ENCODE assay signal across 25 mouse cellular contexts in genomic region chr12:112932647-112933046, GRCm38 (mm10). TPM values are rescaled to one million over a fixed set of nuclear protein-coding genes. Genes with fewer than 3 reads are reported as not detected.
DNase-seq lines count a peak whose midpoint lies in the region; ATAC-seq and TF ChIP-seq lines count a peak whose summit lies in the region.
"Had no signal": no experiment of that assay in that cellular context is flagged by ENCODE, and none has a peak within 500 bp of the region (broad histone marks: within the 10 kb centered on the region; RNA-seq: fewer than 3 reads in every experiment).

No protein-coding gene starts in this region.

- TF ChIP-seq CTCF in gastrocnemius, adult 2 months (IDR thresholded peaks at IDR 0.05), result no peak
- no peak for TF ChIP-seq CTCF in stomach, postnatal 0 days (IDR thresholded peaks at IDR 0.05; ENCODE audit: low read depth)

- intact Hi-C loops in gastrocnemius, adult 2 months (cut with DNase I), result no loop called here

- H3K9me3 ChIP-seq in hindbrain, embryonic 10.5 days, result no peaks in the 10 kb centered on the region
- H3K9me3 ChIP-seq in hindbrain, embryonic 11.5 days (ENCODE audit: control insufficient read depth, low read length), result no peaks in the 10 kb centered on the region
- no peaks in the 10 kb centered on the region for H3K9me3 ChIP-seq in stomach, embryonic 16.5 days (replicated peaks; ENCODE audit: control insufficient read depth, low read length)
- H3K9me3 ChIP-seq in stomach, postnatal 0 days (ENCODE audit: control insufficient read depth, low read length), result no peaks in the 10 kb centered on the region
- H3K9me3 ChIP-seq: forebrain, embryonic 13.5 days; hindbrain, embryonic 13.5 days; limb, embryonic 13.5 days; liver, embryonic 12.5 days; neural tube, embryonic 13.5 days had no signal

- 44% methylated on average over 7 of the region's 7 CpGs for WGBS in hindbrain, embryonic 10.5 days
- 64% methylated on average over 7 of the region's 7 CpGs for WGBS in hindbrain, embryonic 11.5 days
- 36% methylated on average over 7 of the region's 7 CpGs for WGBS in stomach, embryonic 16.5 days
- 31% methylated on average over 7 of the region's 7 CpGs for WGBS in stomach, postnatal 0 days

- no peak for ATAC-seq in hindbrain, embryonic 11.5 days (ENCODE audit: low FRiP score)
- no peak for ATAC-seq in stomach, embryonic 16.5 days (ENCODE audit: insufficient read depth, low FRiP score)
- no peak for ATAC-seq in stomach, postnatal 0 days (ENCODE audit: low FRiP score, low TSS enrichment)
- ATAC-seq: forebrain, embryonic 13.5 days; liver, embryonic 12.5 days; Patski had no signal

- no peak overlapping the region for H3K9ac ChIP-seq in hindbrain, embryonic 11.5 days (ENCODE audit: low read depth, low read length)
- peak overlapping the region; percentile 38; the same call in 1 of the 2 replicates for H3K9ac ChIP-seq in stomach, embryonic 16.5 days (ENCODE audit: low read length)
- H3K9ac ChIP-seq in stomach, postnatal 0 days (ENCODE audit: low read length), result no peak overlapping the region
- H3K9ac ChIP-seq: forebrain, embryonic 13.5 days; hindbrain, embryonic 13.5 days; limb, embryonic 13.5 days; liver, embryonic 12.5 days; neural tube, embryonic 13.5 days had no signal

- peak overlapping the region; percentile 81 for H3K27ac ChIP-seq in gastrocnemius, adult 2 months
- 0 out of 2 replicates have a peak overlapping the region, but pooled peaks have one; percentile 35 for H3K27ac ChIP-seq in hindbrain, embryonic 10.5 days
- H3K27ac ChIP-seq in hindbrain, embryonic 11.5 days (ENCODE audit: low read depth, low read length), result no peak overlapping the region
- H3K27ac ChIP-seq in stomach, embryonic 16.5 days (ENCODE audit: low read length), result no peak overlapping the region
- no peak overlapping the region for H3K27ac ChIP-seq in stomach, postnatal 0 days (replicated peaks)
- H3K27ac ChIP-seq: forebrain, embryonic 13.5 days; hindbrain, embryonic 13.5 days; limb, embryonic 13.5 days; liver, embryonic 12.5 days; neural tube, embryonic 13.5 days had no signal

- H3K4me3 ChIP-seq in gastrocnemius, adult 2 months, result 0 out of 2 replicates have a peak overlapping the region, but pooled peaks have one; percentile 23
- H3K4me3 ChIP-seq in hindbrain, embryonic 10.5 days, result no peak overlapping the region
- H3K4me3 ChIP-seq in hindbrain, embryonic 11.5 days (ENCODE audit: low read depth, low read length), result no peak overlapping the region
- H3K4me3 ChIP-seq in stomach, embryonic 16.5 days (replicated peaks; ENCODE audit: low read length), result no peak overlapping the region
- H3K4me3 ChIP-seq in stomach, postnatal 0 days (ENCODE audit: low read depth, low read length), result no peak overlapping the region
- H3K4me3 ChIP-seq: erythroblast, embryonic 14.5 days; forebrain, embryonic 13.5 days; hindbrain, embryonic 13.5 days; limb, embryonic 13.5 days; liver, embryonic 12.5 days; neural tube, embryonic 13.5 days had no signal

- H3K27me3 ChIP-seq in hindbrain, embryonic 10.5 days (ENCODE audit: insufficient read depth, poor library complexity, severe bottlenecking), result peaks cover 52% of the 10 kb centered on the region
- peaks cover 25% of the 10 kb centered on the region for H3K27me3 ChIP-seq in hindbrain, embryonic 11.5 days (ENCODE audit: control insufficient read depth, insufficient read depth, low read length)
- H3K27me3 ChIP-seq in stomach, embryonic 16.5 days (ENCODE audit: control insufficient read depth, insufficient read depth, low read length), result peaks cover 36% of the 10 kb centered on the region
- no peaks in the 10 kb centered on the region for H3K27me3 ChIP-seq in stomach, postnatal 0 days (ENCODE audit: control insufficient read depth, insufficient read depth, low read length)
- H3K27me3 ChIP-seq: Patski had no signal

- H3K4me2 ChIP-seq in hindbrain, embryonic 11.5 days (replicated peaks; ENCODE audit: low read depth, low read length), result no peak overlapping the region
- no peak overlapping the region for H3K4me2 ChIP-seq in stomach, embryonic 16.5 days (ENCODE audit: low read depth, low read length)
- H3K4me2 ChIP-seq in stomach, postnatal 0 days (replicated peaks; ENCODE audit: low read depth), result no peak overlapping the region
- H3K4me2 ChIP-seq: forebrain, embryonic 13.5 days; hindbrain, embryonic 13.5 days; limb, embryonic 13.5 days; liver, embryonic 12.5 days; neural tube, embryonic 13.5 days had no signal

- H3K4me1 ChIP-seq in hindbrain, embryonic 10.5 days (replicated peaks), result peaks cover 52% of the 10 kb centered on the region
- peaks cover 5% of the 10 kb centered on the region for H3K4me1 ChIP-seq in hindbrain, embryonic 11.5 days (replicated peaks; ENCODE audit: control insufficient read depth, insufficient read depth, low read length)
- H3K4me1 ChIP-seq in stomach, embryonic 16.5 days (ENCODE audit: control insufficient read depth, insufficient read depth, low read length), result peaks cover 7% of the 10 kb centered on the region
- H3K4me1 ChIP-seq in stomach, postnatal 0 days (replicated peaks; ENCODE audit: control insufficient read depth, insufficient read depth), result peaks cover 4% of the 10 kb centered on the region; the same call in 1 of the 2 replicates

- DNase-seq in gastrocnemius, adult 2 months, result peak; percentile 84
- no peak for DNase-seq in gastrocnemius, postnatal 10 days
- DNase-seq in hindbrain, embryonic 10.5 days (ENCODE audit: low spot score), result no peak
- no peak for DNase-seq in hindbrain, embryonic 11.5 days (ENCODE audit: low spot score)
- DNase-seq in stomach, postnatal 0 days (ENCODE audit: low spot score), result no peak
- DNase-seq in layer of hippocampus, postnatal 14 days (ENCODE audit: low spot score in 2 of 2), result no peak
- no peak for DNase-seq in T-cell, adult 2 months (ENCODE audit: low spot score)
- DNase-seq: adrenal gland, adult 2 months; cerebellum, adult 11 months; cerebellum, adult 9-11 months; kidney, adult 11 months; kidney, postnatal 10 days; lung, adult 18-20 months; lung, postnatal 14 days; midbrain, embryonic 14.5 days; thymus, adult 2 months; thymus, postnatal 4 days had no signal

- no peak for TF ChIP-seq EP300 in stomach, postnatal 0 days (optimal IDR thresholded peaks at IDR 0.05)

- no peaks in the 10 kb centered on the region for H3K36me3 ChIP-seq in hindbrain, embryonic 10.5 days
- no peaks in the 10 kb centered on the region for H3K36me3 ChIP-seq in hindbrain, embryonic 11.5 days (ENCODE audit: control insufficient read depth, insufficient read depth, low read length)
- no peaks in the 10 kb centered on the region for H3K36me3 ChIP-seq in stomach, embryonic 16.5 days (ENCODE audit: control insufficient read depth, insufficient read depth, low read length)
- H3K36me3 ChIP-seq in stomach, postnatal 0 days (ENCODE audit: control insufficient read depth, insufficient read depth, low read length), result no peaks in the 10 kb centered on the region
- H3K36me3 ChIP-seq: hindbrain, embryonic 13.5 days; limb, embryonic 13.5 days; liver, embryonic 12.5 days; neural tube, embryonic 13.5 days had no signal

RNA-seq across cellular contexts. Expression of gene Jag2, which starts 3.1 kb away (rescaled TPM):
- 10 to 100 TPM; 20.3 to 30.2 TPM for total RNA-seq in gastrocnemius, adult 2 months (2021)
- total RNA-seq in gastrocnemius, postnatal 10 days (2021), result 10 to 100 TPM; 29.4 to 40.0 TPM
- polyA plus RNA-seq in hindbrain, embryonic 10.5 days (2016; fragmentation: Nextera tagmentation; extraction: Ambion mirVana), result 4.7 and 4.8 TPM in 2 replicates
- 4.2 and 4.7 TPM in 2 replicates for polyA plus RNA-seq in hindbrain, embryonic 11.5 days (2014; fragmentation: Nextera tagmentation; extraction: Ambion mirVana)
- 5.1 and 6.4 TPM in 2 replicates for polyA plus RNA-seq in stomach, embryonic 16.5 days (2015; fragmentation: Nextera tagmentation; extraction: Ambion mirVana)
- polyA plus RNA-seq in stomach, postnatal 0 days (2015; fragmentation: Nextera tagmentation; extraction: Ambion mirVana), result 3.2 and 4.5 TPM in 2 replicates
- total RNA-seq in layer of hippocampus, postnatal 14 days (2021), result 10 to 100 TPM; 45.2 to 50.8 TPM
- polyA plus RNA-seq: erythroblast, embryonic 14.5 days had no signal

RNA-seq across cellular contexts. Expression of gene Nudt14, which starts 9.3 kb away (rescaled TPM):
- total RNA-seq in gastrocnemius, adult 2 months (2021), result 1 to 10 TPM; 5.4 to 7.9 TPM
- 10 to 100 TPM; 17.3 to 17.5 TPM for total RNA-seq in gastrocnemius, postnatal 10 days (2021)
- polyA plus RNA-seq in hindbrain, embryonic 10.5 days (2016; fragmentation: Nextera tagmentation; extraction: Ambion mirVana), result 79.5 and 83.0 TPM in 2 replicates
- polyA plus RNA-seq in hindbrain, embryonic 11.5 days (2014; fragmentation: Nextera tagmentation; extraction: Ambion mirVana), result 57.3 and 69.9 TPM in 2 replicates
- polyA plus RNA-seq in stomach, embryonic 16.5 days (2015; fragmentation: Nextera tagmentation; extraction: Ambion mirVana), result 80.2 and 81.9 TPM in 2 replicates
- polyA plus RNA-seq in stomach, postnatal 0 days (2015; fragmentation: Nextera tagmentation; extraction: Ambion mirVana), result 78.6 and 82.7 TPM in 2 replicates
- 10 to 100 TPM in 1 of 2 experiments, 1 to 10 TPM in 1; 7.5 to 11.1 TPM for total RNA-seq in layer of hippocampus, postnatal 14 days (2021)

RNA-seq across cellular contexts. Expression of gene Btbd6, which starts 43.6 kb away (rescaled TPM):
- 10 to 100 TPM; 13.3 to 20.6 TPM for total RNA-seq in gastrocnemius, adult 2 months (2021)
- total RNA-seq in gastrocnemius, postnatal 10 days (2021), result 10 to 100 TPM; 10.4 to 12.7 TPM
- polyA plus RNA-seq in hindbrain, embryonic 10.5 days (2016; fragmentation: Nextera tagmentation; extraction: Ambion mirVana), result 22.8 and 27.2 TPM in 2 replicates
- 25.6 and 26.8 TPM in 2 replicates for polyA plus RNA-seq in hindbrain, embryonic 11.5 days (2014; fragmentation: Nextera tagmentation; extraction: Ambion mirVana)
- 16.2 and 20.6 TPM in 2 replicates for polyA plus RNA-seq in stomach, embryonic 16.5 days (2015; fragmentation: Nextera tagmentation; extraction: Ambion mirVana)
- polyA plus RNA-seq in stomach, postnatal 0 days (2015; fragmentation: Nextera tagmentation; extraction: Ambion mirVana), result 17.1 and 19.7 TPM in 2 replicates
- total RNA-seq in layer of hippocampus, postnatal 14 days (2021), result 10 to 100 TPM; 47.1 to 47.2 TPM

Comparison
In these comparisons a context has a peak if more than half of its experiments do, and no peak if none do; other contexts are left out.
1. H3K27ac ChIP-seq: peak in gastrocnemius, adult 2 months (single experiment) and hindbrain, embryonic 10.5 days (single experiment); none in hindbrain, embryonic 11.5 days (single experiment), stomach, embryonic 16.5 days (single experiment) and stomach, postnatal 0 days (single experiment).